Mouse (Mus musculus) hindbrain, embryonic 16.5 days (tissue): ENCODE data around the gene Gpr155. TPM values are rescaled to one million over a fixed set of nuclear protein-coding genes. Genes with fewer than 3 reads are reported as not detected.
A peak's percentile ranks its signal among the peaks of the same experiment; 100 is the strongest.

ENCODE experiments used
- ATAC-seq: fragments of 200-750 bp; cut with Nextera tagmentation; 2 replicates; pipeline ENCODE4 v1.8.0; 2017; ENCODE audit warnings: moderate TSS enrichment, moderate library complexity
- H3K27ac ChIP-seq: fragments of 300-500 bp; sonication (generic); 2 replicates; pipeline ENCODE4 v1.5.1; 2014; ENCODE audit warnings: low read depth, mild to moderate bottlenecking, control low read depth, low read length, moderate library complexity
- H3K27me3 ChIP-seq: fragments of 300-500 bp; sonication (generic); replicated peaks from 2 replicates; pipeline ENCODE4 v1.6.1; 2014; ENCODE audit warnings: low read length; ENCODE audit not compliant: control insufficient read depth, insufficient read depth
- H3K36me3 ChIP-seq: fragments of 300-500 bp; sonication (generic); 2 replicates; pipeline ENCODE4 v1.6.1; 2014; ENCODE audit warnings: mild to moderate bottlenecking, low read length, moderate library complexity, mixed read lengths; ENCODE audit not compliant: control insufficient read depth, insufficient read depth
- H3K4me1 ChIP-seq: fragments of 300-500 bp; sonication (generic); 2 replicates; pipeline ENCODE4 v1.6.1; 2014; ENCODE audit warnings: low read depth, low read length; ENCODE audit not compliant: control insufficient read depth, insufficient read depth
- H3K4me2 ChIP-seq: fragments of 300-500 bp; sonication (generic); 2 replicates; pipeline ENCODE4 v1.6.1; 2014; ENCODE audit warnings: mild to moderate bottlenecking, low read length, control low read depth, moderate library complexity
- H3K4me3 ChIP-seq: fragments of 300-500 bp; sonication (generic); 2 replicates; pipeline ENCODE4 v1.5.1; 2014; ENCODE audit warnings: mild to moderate bottlenecking, low read length, control low read depth, moderate library complexity
- H3K9ac ChIP-seq: fragments of 300-500 bp; sonication (generic); 2 replicates; pipeline ENCODE4 v1.6.1; 2014; ENCODE audit warnings: low read depth, mild to moderate bottlenecking, control low read depth, low read length, moderate library complexity
- H3K9me3 ChIP-seq: fragments of 300-500 bp; sonication (generic); 2 replicates; pipeline ENCODE4 v1.6.1; 2014; ENCODE audit warnings: mild to moderate bottlenecking, low read length, moderate library complexity; ENCODE audit not compliant: control insufficient read depth
- WGBS: fragments of 180-500 bp; shearing (Covaris S2); extraction: QIAGEN DNeasy Blood & Tissue Kit; methylation state at CpG from one replicate; pipeline ENCODE4 v1.1.7; 2014; 5-methylcytosine and 5-hydroxymethylcytosine counted together
- polyA plus RNA-seq: library from polyadenylated mRNA; unstranded; fragments of >200 nt; fragmentation: Nextera tagmentation; extraction: Ambion mirVana; gene quantifications from 2 replicates; pipeline ENCODE4 v1.2.1, GENCODE M21; 2015

The Gpr155 gene
- polyA plus RNA-seq, 1 experiment from 2014 or later, result 14.6 TPM

DNA sequence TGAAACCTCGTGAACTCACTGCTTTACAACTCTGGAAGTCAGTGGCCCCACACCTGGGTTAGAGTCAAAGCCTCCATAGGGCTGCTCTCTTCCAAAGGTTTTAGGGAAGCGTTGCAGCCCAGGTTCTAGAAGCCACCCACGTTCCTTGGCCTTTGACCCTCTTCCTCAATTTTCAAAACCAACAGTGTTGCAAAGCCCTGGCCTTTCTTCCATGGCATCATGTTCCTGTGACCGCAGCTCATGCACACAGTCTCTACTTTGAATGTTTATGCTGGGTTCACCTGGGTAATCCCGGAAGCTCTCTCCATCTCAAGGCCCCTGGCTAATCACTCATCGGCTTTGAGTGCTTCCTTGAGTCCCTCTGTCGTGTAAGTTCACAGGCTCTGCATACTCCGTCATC, 9.1 kb upstream of the Gpr155 start:
- Histone ChIP-seq H3K9ac (no peak overlapping the region), H3K27me3 (no peaks in the 10 kb centered on the region), H3K36me3 (no peaks in the 10 kb centered on the region), H3K4me1 (no peaks in the 10 kb centered on the region), H3K4me3 (no peak overlapping the region), H3K27ac (no peak overlapping the region), H3K4me2 (no peak overlapping the region), H3K9me3 (no peaks in the 10 kb centered on the region)
- ATAC-seq, result no peak
- WGBS, result 85% methylated on average over 8 of the region's 8 CpGs

DNA sequence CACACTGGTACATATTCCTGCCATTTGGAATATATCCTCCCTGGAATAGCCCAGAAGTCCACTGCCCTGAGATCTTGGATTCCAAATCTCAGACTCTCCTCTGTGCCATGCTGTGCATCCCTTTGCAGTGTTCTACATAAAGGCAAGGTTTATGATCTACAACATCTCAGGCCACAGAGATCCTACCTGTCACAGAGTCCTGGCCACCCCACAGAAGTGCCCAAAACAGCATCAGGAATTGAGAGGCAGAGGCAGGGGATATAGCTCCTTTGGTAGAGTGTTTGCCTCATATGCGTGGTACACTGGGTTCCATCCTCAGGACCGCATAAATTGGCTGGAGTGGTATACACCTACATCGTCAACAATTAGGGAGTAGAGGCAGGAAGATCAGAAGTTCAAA, 8.1 kb upstream of the Gpr155 start:
- H3K9me3 ChIP-seq, result no peaks in the 10 kb centered on the region
- H3K27ac ChIP-seq, result no peak overlapping the region
- no peaks in the 10 kb centered on the region for H3K36me3 ChIP-seq
- no peak overlapping the region for H3K9ac ChIP-seq
- H3K4me1 ChIP-seq, result no peaks in the 10 kb centered on the region
- WGBS, result 93% methylated on average over 3 of the region's 3 CpGs
- H3K4me3 ChIP-seq, result no peak overlapping the region
- ATAC-seq, result no peak
- H3K27me3 ChIP-seq, result no peaks in the 10 kb centered on the region
- H3K4me2 ChIP-seq, result no peak overlapping the region

DNA sequence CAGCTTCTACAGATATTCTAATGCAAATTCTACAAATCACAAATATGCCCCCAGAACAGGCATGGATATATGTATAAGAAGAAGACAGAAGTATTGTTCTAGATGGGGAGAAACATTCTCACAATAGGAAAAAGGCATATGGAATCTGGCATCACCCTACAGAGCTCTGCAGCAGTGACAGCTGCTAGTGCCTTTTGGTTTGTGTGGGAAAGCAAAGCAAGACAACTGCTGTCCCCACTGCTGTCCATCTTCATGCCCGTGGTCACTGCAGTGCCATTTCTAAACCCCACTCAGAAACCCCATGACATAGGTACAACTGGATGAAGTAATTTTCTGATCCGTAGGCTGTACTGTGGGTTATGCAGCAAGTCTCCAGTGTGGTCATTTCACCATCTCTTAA, 6.4 kb upstream of the Gpr155 start:
- Histone ChIP-seq H3K4me2 (no peak overlapping the region), H3K9ac (no peak overlapping the region), H3K27ac (no peak overlapping the region), H3K36me3 (no peaks in the 10 kb centered on the region), H3K27me3 (no peaks in the 10 kb centered on the region), H3K4me1 (no peaks in the 10 kb centered on the region), H3K9me3 (no peaks in the 10 kb centered on the region), H3K4me3 (no peak overlapping the region)
- 78% methylated on average over 2 of the region's 2 CpGs for WGBS
- no peak for ATAC-seq

DNA sequence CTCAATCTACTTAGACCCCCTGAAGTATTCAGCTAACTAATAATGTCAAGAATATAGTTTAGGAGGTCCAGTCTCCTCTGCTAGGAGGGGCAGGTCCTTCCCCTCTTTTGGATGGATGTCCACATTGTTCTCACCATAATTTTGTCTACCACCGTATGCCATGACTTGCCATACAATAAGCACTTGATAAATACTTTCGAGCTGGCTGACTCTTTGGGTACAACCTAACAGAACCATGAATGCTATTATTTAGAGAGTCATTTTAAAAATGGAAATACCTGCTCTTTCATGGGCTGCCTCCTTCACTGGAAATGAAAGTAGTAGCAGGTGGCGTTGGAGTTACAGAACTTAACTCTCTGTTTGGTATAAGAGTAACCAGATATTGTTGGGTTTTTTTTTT, 3.6 kb upstream of the Gpr155 start:
- ATAC-seq, result no peak
- H3K36me3 ChIP-seq, result no peaks in the 10 kb centered on the region
- H3K4me3 ChIP-seq, result no peak overlapping the region
- 91% methylated on average over 3 of the region's 3 CpGs for WGBS
- H3K4me1 ChIP-seq, result peaks cover 6% of the 10 kb centered on the region; the same call in 1 of the 2 replicates
- no peaks in the 10 kb centered on the region for H3K27me3 ChIP-seq
- H3K27ac ChIP-seq, result no peak overlapping the region
- H3K4me2 ChIP-seq, result no peak overlapping the region
- no peaks in the 10 kb centered on the region for H3K9me3 ChIP-seq
- no peak overlapping the region for H3K9ac ChIP-seq

DNA sequence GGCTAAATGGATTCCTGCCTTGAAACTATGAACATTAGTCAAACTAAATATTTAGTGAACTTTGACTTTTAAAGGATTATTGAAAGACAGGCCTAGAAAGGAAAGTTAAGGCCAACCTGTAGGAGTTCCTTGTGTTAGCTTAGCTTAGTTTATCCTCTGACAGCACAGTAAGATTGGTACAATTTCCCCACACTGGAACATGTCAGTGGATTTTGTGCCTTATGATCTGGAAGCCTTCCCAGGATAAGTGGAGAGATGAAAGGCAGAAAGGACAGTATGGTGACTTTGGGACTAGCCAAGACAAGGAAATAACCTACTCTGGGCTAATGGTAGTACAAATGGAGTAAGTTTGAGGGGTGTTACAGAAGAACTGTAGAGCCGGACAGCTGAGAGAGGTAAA, 1.4 kb upstream of the Gpr155 start:
- H3K36me3 ChIP-seq, result no peaks in the 10 kb centered on the region
- H3K9ac ChIP-seq, result no peak overlapping the region
- WGBS, result 93% methylated on average over 1 of the region's 1 CpGs
- H3K4me1 ChIP-seq, result peaks cover 6% of the 10 kb centered on the region; the same call in 1 of the 2 replicates
- no peak for ATAC-seq
- H3K4me3 ChIP-seq, result no peak overlapping the region
- no peaks in the 10 kb centered on the region for H3K27me3 ChIP-seq
- no peaks in the 10 kb centered on the region for H3K9me3 ChIP-seq
- no peak overlapping the region for H3K27ac ChIP-seq
- H3K4me2 ChIP-seq, result no peak overlapping the region

DNA sequence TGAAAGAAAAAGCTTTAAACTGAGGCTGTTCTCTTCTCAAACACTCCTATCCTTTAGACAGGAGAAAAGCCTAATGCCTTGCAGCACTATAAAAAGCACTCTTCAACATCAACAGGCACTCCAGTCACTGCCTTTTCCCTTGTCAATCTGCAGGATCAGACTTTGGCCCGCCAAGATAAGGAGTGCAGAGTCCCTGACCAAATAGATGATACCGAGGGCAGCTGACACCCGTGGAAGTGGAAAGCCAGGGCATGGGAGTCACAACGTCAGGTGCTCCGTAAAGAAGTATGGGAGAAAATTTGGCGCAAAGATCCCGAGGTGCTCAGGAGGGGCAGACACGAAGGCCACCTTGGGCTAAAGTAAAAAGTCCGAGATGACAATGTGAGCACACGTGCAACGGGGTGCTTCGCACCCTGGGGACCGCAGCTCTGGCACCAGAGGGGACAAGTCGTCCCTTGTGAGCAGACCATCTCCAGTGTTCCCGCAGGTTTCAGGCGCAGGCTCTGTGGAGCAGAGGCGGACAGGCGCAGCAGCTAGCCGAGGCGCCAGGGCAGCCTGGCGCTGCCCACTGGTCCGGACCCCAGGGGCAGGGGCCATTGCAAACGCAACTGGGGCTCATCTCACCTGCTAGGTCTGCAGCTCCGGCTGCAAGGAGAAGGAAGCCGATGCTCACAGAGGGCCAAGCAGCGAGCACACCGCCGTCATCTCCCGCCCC, 574 bp downstream of the Gpr155 start:
- ATAC-seq, result no peak
- peaks cover 6% of the 10 kb centered on the region; the same call in 1 of the 2 replicates for H3K4me1 ChIP-seq

DNA sequence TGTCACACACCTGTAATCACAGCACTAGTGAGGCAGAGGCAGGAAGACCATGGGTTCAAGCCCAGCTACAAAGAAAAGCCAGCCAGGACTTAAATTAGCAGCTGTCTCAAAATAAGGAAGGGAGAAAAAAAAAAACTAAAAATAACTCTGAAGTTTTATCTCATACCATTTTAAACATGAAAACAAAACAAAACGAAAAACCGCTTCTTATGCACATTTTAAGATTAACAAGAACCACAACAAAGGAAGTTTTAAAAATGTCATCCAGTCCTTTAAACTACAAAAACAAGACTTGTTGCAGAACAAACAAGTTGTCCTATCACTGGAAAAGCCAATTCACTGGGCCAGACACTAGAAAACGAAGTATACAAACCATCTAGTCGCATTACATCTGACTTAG, 1.2 kb downstream of the Gpr155 start:
- H3K4me2 ChIP-seq, result peak overlapping the region; percentile 95
- H3K27ac ChIP-seq, result no peak overlapping the region
- peak overlapping the region; percentile 84; the same call in 1 of the 2 replicates for H3K4me3 ChIP-seq
- ATAC-seq, result no peak
- H3K27me3 ChIP-seq, result 0 out of 2 replicates have a peak, but pooled peaks cover 2% of the 10 kb centered on the region
- H3K9me3 ChIP-seq, result no peaks in the 10 kb centered on the region
- 90% methylated on average over 4 of the region's 4 CpGs for WGBS
- peaks cover 6% of the 10 kb centered on the region; the same call in 1 of the 2 replicates for H3K4me1 ChIP-seq
- H3K36me3 ChIP-seq, result no peaks in the 10 kb centered on the region
- no peak overlapping the region for H3K9ac ChIP-seq

More for the DNA sequence above, 574 bp downstream of the Gpr155 start:
- WGBS, result 1% methylated on average over 26 of the region's 29 CpGs
- no peaks in the 10 kb centered on the region for H3K36me3 ChIP-seq
- peak overlapping the region; percentile 95 for H3K4me2 ChIP-seq
- 0 out of 2 replicates have a peak, but pooled peaks cover under 1% of the 10 kb centered on the region for H3K27me3 ChIP-seq
- peak overlapping the region; percentile 84 for H3K4me3 ChIP-seq
- H3K9ac ChIP-seq, result peak overlapping the region; percentile 81
- no peaks in the 10 kb centered on the region for H3K9me3 ChIP-seq
- H3K27ac ChIP-seq, result peak overlapping the region; percentile 79

DNA sequence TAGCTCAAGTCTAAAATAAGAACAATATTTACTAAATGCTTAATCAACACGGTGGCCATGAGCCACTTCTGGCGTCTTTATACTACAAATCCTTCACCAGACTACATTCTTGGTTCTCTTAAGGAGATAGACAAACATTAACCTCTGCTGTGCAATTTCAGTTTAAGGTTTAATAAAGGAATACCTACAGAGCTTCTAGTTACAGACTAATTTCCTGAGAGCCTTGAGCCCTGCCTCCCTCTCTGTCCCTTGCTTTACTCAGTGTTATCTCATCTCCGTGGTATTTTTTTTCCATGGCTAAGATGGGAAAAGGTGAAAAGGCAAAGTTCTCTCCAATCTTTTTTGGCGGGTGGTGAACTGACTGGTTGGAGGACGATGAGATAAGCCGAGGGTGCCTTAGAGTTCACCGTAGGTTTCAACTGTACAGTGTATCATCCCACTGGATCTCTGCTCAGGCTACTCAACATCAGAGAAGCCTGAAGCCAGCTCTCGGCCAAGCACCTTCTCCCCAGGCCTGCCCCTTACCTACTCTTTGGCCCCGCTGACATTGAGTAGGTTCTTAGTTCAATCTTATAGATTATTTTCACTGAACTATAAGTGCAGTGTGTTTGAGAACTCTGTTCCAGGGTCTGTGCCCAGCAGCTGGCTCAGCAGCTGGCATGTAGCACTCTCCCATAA, 5.9 kb downstream of the Gpr155 start:
- Histone ChIP-seq H3K27me3 (0 out of 2 replicates have a peak, but pooled peaks cover 2% of the 10 kb centered on the region), H3K27ac (no peak overlapping the region), H3K9me3 (no peaks in the 10 kb centered on the region), H3K36me3 (no peaks in the 10 kb centered on the region), H3K9ac (no peak overlapping the region), H3K4me2 (no peak overlapping the region), H3K4me1 (peaks cover 2% of the 10 kb centered on the region; the same call in 1 of the 2 replicates), H3K4me3 (no peak overlapping the region)
- WGBS, result 93% methylated on average over 9 of the region's 9 CpGs
- no peak for ATAC-seq

DNA sequence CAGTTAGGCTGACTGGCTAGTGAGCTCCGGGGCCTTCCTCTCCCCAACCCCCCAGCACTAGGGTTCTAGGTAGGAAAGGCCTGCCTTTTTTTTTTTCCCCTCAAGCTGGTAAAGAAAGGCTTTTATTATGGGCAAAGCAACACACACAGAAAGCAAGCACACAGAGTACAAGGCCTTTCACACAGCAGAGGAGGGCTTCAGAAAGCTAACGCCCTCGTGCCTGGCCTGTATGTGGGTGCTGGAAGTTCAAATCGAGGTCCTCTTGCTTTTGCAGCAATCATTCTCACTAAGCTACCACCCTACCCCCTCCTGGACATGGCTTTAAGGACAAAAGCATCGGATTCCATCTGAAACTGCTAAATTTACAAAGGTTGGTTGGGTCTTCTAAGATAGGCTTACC, 6.7 kb downstream of the Gpr155 start:
- no peak for ATAC-seq
- H3K4me1 ChIP-seq, result no peaks in the 10 kb centered on the region
- no peaks in the 10 kb centered on the region for H3K9me3 ChIP-seq
- no peak overlapping the region for H3K27ac ChIP-seq
- H3K9ac ChIP-seq, result no peak overlapping the region
- H3K4me3 ChIP-seq, result no peak overlapping the region
- H3K36me3 ChIP-seq, result no peaks in the 10 kb centered on the region
- 0 out of 2 replicates have a peak, but pooled peaks cover 2% of the 10 kb centered on the region for H3K27me3 ChIP-seq
- WGBS, result 87% methylated on average over 5 of the region's 5 CpGs
- no peak overlapping the region for H3K4me2 ChIP-seq
